Mouse (Mus musculus) MEL (cell line): Measurements from ENCODE around the gene Frg2f1. TPM values are rescaled to one million over a fixed set of nuclear protein-coding genes. Genes with fewer than 3 reads are reported as not detected.

ENCODE experiments used
- DNase-seq: peaks from one replicate; pipeline ENCODE4 v3.0.0; 2011; ENCODE audit warnings: low read depth, low spot score
- H3K27ac ChIP-seq: 2 replicates; pipeline ENCODE4 v1.5.1; 2012; ENCODE audit warnings: low read depth, mild to moderate bottlenecking, control low read depth, low read length, moderate library complexity; ENCODE audit not compliant: control insufficient read depth
- H3K27me3 ChIP-seq, 2 experiments: fragments of 150-350 bp in 1 of 2; sonication (generic) in 1 of 2; 2 replicates each; pipeline ENCODE4 v1.6.1; 2012; ENCODE audit warnings: low read length in 2 of 2, mild to moderate bottlenecking in 2 of 2, improper control_type of control experiment in 1 of 2, moderate library complexity in 1 of 2; ENCODE audit not compliant: insufficient read depth in 2 of 2, control insufficient read depth in 1 of 2
- H3K36me3 ChIP-seq, 2 experiments: 2 replicates each; pipeline ENCODE4 v1.6.1; 2012 to 2014; ENCODE audit warnings: low read length in 2 of 2, improper control_type of control experiment in 1 of 2, inconsistent platforms in 1 of 2, mild to moderate bottlenecking in 1 of 2; ENCODE audit not compliant: insufficient read depth in 2 of 2, control insufficient read depth in 1 of 2
- H3K4me1 ChIP-seq, 2 experiments: fragments of 150-350 bp in 1 of 2; sonication (generic) in 1 of 2; 2 replicates each; pipeline ENCODE4 v1.6.1; 2012; ENCODE audit warnings: low read length in 2 of 2, improper control_type of control experiment in 1 of 2, mild to moderate bottlenecking in 1 of 2; ENCODE audit not compliant: insufficient read depth in 2 of 2, control insufficient read depth in 1 of 2
- H3K4me3 ChIP-seq, 2 experiments: fragments of 150-350 bp in 1 of 2; sonication (generic) in 1 of 2; 2 replicates each; pipeline ENCODE4 v1.5.1; 2012; ENCODE audit warnings: low read depth in 2 of 2, low read length in 2 of 2, mild to moderate bottlenecking in 2 of 2, moderate library complexity in 2 of 2, control low read depth in 1 of 2, improper control_type of control experiment in 1 of 2; ENCODE audit not compliant: control insufficient read depth in 1 of 2, insufficient read depth in 1 of 2
- H3K79me2 ChIP-seq: 2 replicates; pipeline ENCODE4 v1.6.1; 2012; ENCODE audit warnings: mild to moderate bottlenecking, low read length, moderate library complexity; ENCODE audit not compliant: control insufficient read depth, poor library complexity, insufficient read depth
- H3K9ac ChIP-seq: 2 replicates; pipeline ENCODE4 v1.6.1; 2012; ENCODE audit warnings: low read depth, mild to moderate bottlenecking, control low read depth, low read length, moderate library complexity; ENCODE audit not compliant: control insufficient read depth, poor library complexity, severe bottlenecking
- H3K9me3 ChIP-seq: fragments of 150-350 bp; sonication (generic); replicated peaks from 2 replicates; pipeline ENCODE4 v1.6.1; 2012; ENCODE audit warnings: mild to moderate bottlenecking, low read length, improper control_type of control experiment, moderate library complexity; ENCODE audit not compliant: insufficient read depth
- BHLHE40 ChIP-seq: IDR thresholded peaks from 2 replicates; pipeline ENCODE4 v1.6.1; 2012; ENCODE audit warnings: low read depth, mild to moderate bottlenecking, inconsistent platforms, low read length, improper control_type of control experiment, borderline replicate concordance
- CHD2 ChIP-seq: IDR thresholded peaks from 2 replicates; pipeline ENCODE4 v1.6.1; 2011; ENCODE audit warnings: low read length, improper control_type of control experiment
- CTCF ChIP-seq, 3 experiments: IDR thresholded peaks in 2 of 3; conservative IDR thresholded peaks in 1 of 3; 2 replicates each; pipeline ENCODE4 v1.5.1; 2011 to 2012; ENCODE audit warnings: low read length in 3 of 3, low read depth in 2 of 3, mild to moderate bottlenecking in 2 of 3, improper control_type of control experiment in 1 of 3, inconsistent platforms in 1 of 3, mixed read lengths in 1 of 3, moderate library complexity in 1 of 3; ENCODE audit not compliant: control insufficient read depth in 1 of 3, insufficient read depth in 1 of 3, poor library complexity in 1 of 3, severe bottlenecking in 1 of 3
- ELF1 ChIP-seq: IDR thresholded peaks from 2 replicates; pipeline ENCODE4 v1.6.1; 2014; ENCODE audit warnings: low read depth, mild to moderate bottlenecking, inconsistent platforms, low read length, improper control_type of control experiment, moderate library complexity
- EP300 ChIP-seq, 2 experiments: IDR thresholded peaks; 2 replicates each; pipeline ENCODE4 v1.6.1; 2011; ENCODE audit warnings: improper control_type of control experiment in 2 of 2, low read length in 2 of 2, low read depth in 1 of 2, mild to moderate bottlenecking in 1 of 2
- ETS1 ChIP-seq: IDR thresholded peaks from 2 replicates; pipeline ENCODE4 v1.6.1; 2012; ENCODE audit warnings: low read depth, mild to moderate bottlenecking, inconsistent platforms, low read length, improper control_type of control experiment, moderate library complexity
- GABPA ChIP-seq: IDR thresholded peaks from 2 replicates; pipeline ENCODE4 v1.6.1; 2012; ENCODE audit warnings: low read depth, mild to moderate bottlenecking, inconsistent platforms, low read length, improper control_type of control experiment, moderate library complexity
- HCFC1 ChIP-seq: IDR thresholded peaks from 2 replicates; pipeline ENCODE4 v1.6.1; 2012; ENCODE audit warnings: low read depth, mild to moderate bottlenecking, inconsistent platforms, low read length, improper control_type of control experiment, moderate library complexity
- MAFK ChIP-seq: IDR thresholded peaks from 2 replicates; pipeline ENCODE4 v1.6.1; 2011; ENCODE audit warnings: low read depth, mild to moderate bottlenecking, low read length, improper control_type of control experiment, borderline replicate concordance
- MEF2A ChIP-seq: IDR thresholded peaks from 2 replicates; pipeline ENCODE4 v1.6.1; 2014; ENCODE audit warnings: low read depth, mild to moderate bottlenecking, inconsistent platforms, low read length, improper control_type of control experiment; ENCODE audit not compliant: poor library complexity, insufficient replicate concordance, severe bottlenecking; ENCODE audit errors: extremely low read depth
- MXI1 ChIP-seq: IDR thresholded peaks from 2 replicates; pipeline ENCODE4 v1.6.1; 2011; ENCODE audit warnings: mild to moderate bottlenecking, low read depth, low read length, improper control_type of control experiment
- MYB ChIP-seq: IDR thresholded peaks from 2 replicates; pipeline ENCODE4 v1.6.1; 2011; ENCODE audit warnings: mild to moderate bottlenecking, low read depth, low read length, improper control_type of control experiment
- NELFE ChIP-seq: IDR thresholded peaks from 2 replicates; pipeline ENCODE4 v1.6.1; 2011; ENCODE audit warnings: low read depth, low read length, improper control_type of control experiment
- NRF1 ChIP-seq: IDR thresholded peaks from 2 replicates; pipeline ENCODE4 v1.6.1; 2014; ENCODE audit warnings: low read depth, mild to moderate bottlenecking, inconsistent platforms, low read length, improper control_type of control experiment, moderate library complexity; ENCODE audit not compliant: poor library complexity, insufficient read depth, severe bottlenecking
- POLR2A ChIP-seq, 2 experiments: IDR thresholded peaks; 2 replicates each; pipeline ENCODE4 v1.6.1; 2011 to 2012; ENCODE audit warnings: low read length in 2 of 2, mild to moderate bottlenecking in 2 of 2, control low read depth in 1 of 2, improper control_type of control experiment in 1 of 2, low read depth in 1 of 2, moderate library complexity in 1 of 2; ENCODE audit not compliant: control insufficient read depth in 1 of 2, insufficient read depth in 1 of 2, poor library complexity in 1 of 2
- POLR2AphosphoS5 ChIP-seq: IDR thresholded peaks from 2 replicates; pipeline ENCODE4 v1.6.1; 2012; ENCODE audit warnings: low read depth, borderline replicate concordance, mild to moderate bottlenecking, inconsistent platforms, low read length, moderate library complexity, mixed read lengths
- RAD21 ChIP-seq: IDR thresholded peaks from 2 replicates; pipeline ENCODE4 v1.6.1; 2011; ENCODE audit warnings: mild to moderate bottlenecking, low read depth, low read length, improper control_type of control experiment
- SIN3A ChIP-seq: IDR thresholded peaks from 2 replicates; pipeline ENCODE4 v1.6.1; 2012; ENCODE audit warnings: low read length, improper control_type of control experiment, inconsistent platforms
- UBTF ChIP-seq: IDR thresholded peaks from 2 replicates; pipeline ENCODE4 v1.6.1; 2012; ENCODE audit warnings: low read depth, mild to moderate bottlenecking, inconsistent platforms, low read length, improper control_type of control experiment, moderate library complexity, borderline replicate concordance; ENCODE audit not compliant: insufficient read depth
- USF2 ChIP-seq, 2 experiments: IDR thresholded peaks; 2 replicates each; pipeline ENCODE4 v1.6.1; 2011 to 2012; ENCODE audit warnings: improper control_type of control experiment in 2 of 2, low read length in 2 of 2, borderline replicate concordance in 1 of 2, inconsistent platforms in 1 of 2, low read depth in 1 of 2, mild to moderate bottlenecking in 1 of 2; ENCODE audit not compliant: insufficient read depth in 1 of 2
- ZC3H11A ChIP-seq: IDR thresholded peaks from 2 replicates; pipeline ENCODE4 v1.6.1; 2012; ENCODE audit warnings: low read depth, mild to moderate bottlenecking, inconsistent platforms, low read length, improper control_type of control experiment
- ZKSCAN1 ChIP-seq: IDR thresholded peaks from 2 replicates; pipeline ENCODE4 v1.6.1; 2012; ENCODE audit warnings: low read depth, mild to moderate bottlenecking, inconsistent platforms, low read length, improper control_type of control experiment, moderate library complexity
- ZNF384 ChIP-seq: IDR thresholded peaks from 2 replicates; pipeline ENCODE4 v1.6.1; 2012; ENCODE audit warnings: low read depth, mild to moderate bottlenecking, inconsistent platforms, low read length, improper control_type of control experiment
- polyA plus RNA-seq, 2 experiments: library from polyadenylated mRNA; stranded (reverse) in 1 of 2; unstranded in 1 of 2; fragments of >175 nt in 1 of 2; fragments of >200 nt in 1 of 2; gene quantifications; 2 replicates each; pipeline versions ENCODE4 v1.2.1 to v1.2.4; 2012; ENCODE audit warnings: low replicate concordance in 2 of 2, low read depth in 1 of 2; ENCODE audit not compliant: insufficient read length in 2 of 2, insufficient read depth in 1 of 2, missing spikeins in 1 of 2
- total RNA-seq: library from RNA; depleted of rRNA; stranded (reverse); fragments of 300-350 nt; gene quantifications from 2 replicates; pipeline ENCODE4 v1.2.3, GENCODE M21; 2012

The Frg2f1 gene
- total and polyA plus RNA-seq, 3 experiments = 1.5 to 2.0 TPM; not detected in 1

GRCm38 (mm10) chr4:119539031-119539824 is at the start of gene Frg2f1 (continued):
- TF ChIP-seq USF2 (IDR thresholded peaks at IDR 0.05; ENCODE audit: borderline replicate concordance in 1 of 2, insufficient read depth in 1 of 2, low read depth in 1 of 2, low read length in 2 of 2) (no peak), MXI1 (peak; percentile 73), MAFK (no peak), RAD21 (no peak)

- TF ChIP-seq CTCF (IDR thresholded peaks at IDR 0.05 in 2 of 3, conservative IDR thresholded peaks at IDR 0.05 in 1 of 3; ENCODE audit: control insufficient read depth in 1 of 3, insufficient read depth in 1 of 3, low read depth in 2 of 3, low read length in 3 of 3, poor library complexity in 1 of 3, severe bottlenecking in 1 of 3) (peak; percentile 25 to 43 (median 28); a peak in 4 of 6 replicates), MEF2A (no peak), HCFC1 (no peak), ZKSCAN1 (no peak), EP300 (IDR thresholded peaks at IDR 0.05; ENCODE audit: low read depth in 1 of 2, low read length in 2 of 2) (no peak), POLR2AphosphoS5 (no peak), GABPA (no peak), ELF1 (no peak)
These were observed 48.7 kb upstream of the Frg2f1 start for GRCm38 (mm10) chr4:119588037-119588436.

DNA sequence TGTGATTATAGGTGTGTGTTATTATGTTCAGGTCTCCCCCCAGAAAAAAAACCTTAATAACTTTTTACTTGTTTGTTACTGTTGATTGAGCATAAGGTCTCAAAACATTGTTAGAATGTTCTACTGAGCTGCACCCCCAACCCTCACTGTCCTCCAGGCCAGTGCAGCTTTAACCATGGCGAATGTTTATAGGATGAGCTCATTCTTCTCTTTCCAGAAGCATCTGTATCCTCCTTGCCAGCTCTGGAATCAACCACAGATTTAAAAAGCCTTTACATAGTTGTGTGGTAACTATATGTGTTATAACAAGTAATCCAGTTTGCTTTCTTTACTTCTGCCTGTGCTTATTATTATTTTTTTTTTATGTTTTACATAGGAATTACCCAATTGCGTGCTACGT is 36.1 kb upstream of the Frg2f1 start:
- no peak for DNase-seq
- Histone ChIP-seq H3K79me2 (peaks cover 5% of the 10 kb centered on the region), H3K27me3 (no peaks in the 10 kb centered on the region), H3K27ac (no peak overlapping the region), H3K4me3 (no peak overlapping the region), H3K9me3 (no peaks in the 10 kb centered on the region), H3K36me3 (peaks cover 9 to 23% of the 10 kb centered on the region in 2 experiments), H3K9ac (no peak overlapping the region), H3K4me1 (peaks cover 3 to 15% of the 10 kb centered on the region in 2 experiments; a peak in 3 of 4 replicates)
- TF ChIP-seq SIN3A (no peak), POLR2A (IDR thresholded peaks at IDR 0.05; ENCODE audit: control insufficient read depth in 1 of 2, insufficient read depth in 1 of 2, low read depth in 1 of 2, low read length in 2 of 2, poor library complexity in 1 of 2) (no peak), BHLHE40 (no peak), ZC3H11A (no peak), MXI1 (no peak), ETS1 (no peak), NELFE (no peak), RAD21 (no peak), ZNF384 (no peak), CHD2 (no peak), NRF1 (no peak), UBTF (no peak), MYB (no peak)

More at GRCm38 (mm10) chr4:119588037-119588436, 48.7 kb upstream of the Frg2f1 start:
- DNase-seq = peak; percentile 37
- H3K36me3 ChIP-seq = peaks cover 4 to 18% of the 10 kb centered on the region in 2 experiments
- no peaks in the 10 kb centered on the region for H3K4me1 ChIP-seq
- no peaks in the 10 kb centered on the region for H3K9me3 ChIP-seq
- H3K27me3 ChIP-seq = no peaks in the 10 kb centered on the region
- peaks cover 4% of the 10 kb centered on the region; the same call in 1 of the 2 replicates for H3K79me2 ChIP-seq
- H3K9ac ChIP-seq = no peak overlapping the region
- H3K4me3 ChIP-seq = no peak overlapping the region
- no peak overlapping the region for H3K27ac ChIP-seq
